Mouse (Mus musculus) bone marrow, adult 2 months (tissue): ENCODE results near the gene Il18bp. TPM values are rescaled to one million over a fixed set of nuclear protein-coding genes. Genes with fewer than 3 reads are reported as not detected.
"Not testable (repeated sequence)": the region's sequence is repeated elsewhere in the genome, so short reads cannot be mapped to it uniquely, and the experiment has no call there.

Experiments used
- H3K27ac ChIP-seq: fragments of 200-500 bp; 2 replicates; pipeline ENCODE4 v1.5.1; 2012; ENCODE audit warnings: low read depth, mild to moderate bottlenecking, control low read depth, inconsistent platforms, low read length; ENCODE audit not compliant: control insufficient read depth, poor library complexity, insufficient read depth
- H3K4me1 ChIP-seq: fragments of 200-500 bp; 2 replicates; pipeline ENCODE4 v1.6.1; 2011; ENCODE audit warnings: low read length; ENCODE audit not compliant: control insufficient read depth, insufficient read depth
- H3K4me3 ChIP-seq: fragments of 200-500 bp; replicated peaks from 2 replicates; pipeline ENCODE3; 2011; ENCODE audit warnings: mild to moderate bottlenecking, low read depth, low read length, control low read depth; ENCODE audit not compliant: control insufficient read depth
- CTCF ChIP-seq: fragments of 200-500 bp; IDR thresholded peaks from 2 replicates; pipeline ENCODE4 v1.5.1; 2011; ENCODE audit warnings: low read length, control low read depth; ENCODE audit not compliant: control insufficient read depth, insufficient read depth
- POLR2A ChIP-seq: fragments of 200-500 bp; IDR thresholded peaks from 2 replicates; pipeline ENCODE4 v1.6.1; 2011; ENCODE audit warnings: low read depth, mild to moderate bottlenecking, control low read depth, low read length, borderline replicate concordance; ENCODE audit not compliant: control insufficient read depth
- WGBS: fragments of 180-500 bp; shearing (Covaris S2); methylation state at CpG from one replicate; pipeline ENCODE4 v1.1.7; 2018; 5-methylcytosine and 5-hydroxymethylcytosine counted together
- polyA plus RNA-seq: library from polyadenylated mRNA; stranded (reverse); fragments of >200 nt; gene quantifications from 2 replicates; pipeline ENCODE4 v1.2.4, GENCODE M21; 2011; ENCODE audit warnings: low replicate concordance; ENCODE audit not compliant: missing spikeins, insufficient read depth, insufficient read length

Il18bp gene
- polyA plus RNA-seq, 1 experiment = 17.6 TPM

DNA sequence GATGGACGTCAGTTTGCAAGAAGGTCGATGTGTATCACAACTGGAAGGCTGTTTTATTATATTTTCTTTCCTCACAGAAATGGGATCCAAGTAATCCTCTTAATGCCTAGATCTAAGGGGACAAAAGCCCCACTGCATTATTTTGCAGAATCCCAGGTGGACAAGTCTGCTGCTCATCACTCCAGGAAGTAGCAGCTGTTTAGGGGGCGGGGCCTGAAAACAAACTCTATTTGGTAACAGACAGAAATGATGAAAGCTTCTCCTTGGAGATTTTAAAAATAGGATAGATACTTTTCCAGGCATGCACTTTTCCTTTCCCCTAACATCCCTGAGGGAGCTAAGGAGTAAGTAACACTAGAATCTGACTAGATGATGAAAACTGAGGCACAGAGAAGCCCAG, 18.8 kb upstream of the Il18bp start:
- Histone ChIP-seq H3K4me3 (no peak overlapping the region), H3K4me1 (no peaks in the 10 kb centered on the region), H3K27ac (no peak overlapping the region)
- 83% methylated on average over 3 of the region's 3 CpGs for WGBS
- TF ChIP-seq CTCF (no peak), POLR2A (no peak)

DNA sequence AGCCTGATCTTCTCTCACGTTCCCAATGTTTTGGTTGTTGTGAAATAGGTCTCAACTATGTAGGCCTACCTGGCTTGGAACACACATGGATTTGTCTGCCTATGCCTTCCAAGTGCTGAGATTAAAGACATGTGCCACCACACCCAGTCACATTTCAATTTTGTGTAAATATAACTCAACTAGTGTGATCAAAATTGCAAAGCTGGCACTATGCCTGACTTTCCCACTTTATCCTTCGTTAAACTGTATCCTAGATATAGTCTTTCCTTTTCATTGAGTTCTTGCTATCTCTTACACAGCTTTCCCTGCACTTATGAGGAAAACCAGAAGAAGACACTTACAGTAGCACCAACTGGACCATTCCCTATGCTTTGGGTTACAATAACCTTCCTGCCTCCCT, 17.0 kb upstream of the Il18bp start:
- no peak overlapping the region for H3K4me3 ChIP-seq
- no peaks in the 10 kb centered on the region for H3K4me1 ChIP-seq
- 88% methylated on average over 2 of the region's 2 CpGs for whole genome bisulfite sequencing
- TF ChIP-seq POLR2A (no peak), CTCF (no peak)
- H3K27ac ChIP-seq = no peak overlapping the region

DNA sequence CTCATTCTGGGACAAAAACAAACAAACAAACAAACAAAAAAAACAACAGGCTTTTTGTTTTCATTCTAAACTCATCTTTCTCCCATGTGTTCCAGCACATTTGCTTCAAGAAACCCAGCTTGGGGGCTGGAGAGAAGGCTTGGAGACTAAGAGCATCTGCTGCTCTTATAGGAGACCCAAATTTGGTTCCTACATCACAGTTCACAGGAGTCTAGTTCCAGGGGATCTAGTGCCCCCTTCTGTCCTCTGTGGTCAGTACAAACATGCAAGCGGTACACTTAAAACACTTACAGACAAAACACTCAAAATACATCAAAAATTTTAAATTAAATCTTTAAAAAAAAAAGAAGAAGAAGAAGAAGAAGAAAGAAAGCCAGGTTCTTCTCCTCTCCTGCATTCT, 16.4 kb upstream of the Il18bp start:
- H3K27ac ChIP-seq = no peak overlapping the region
- TF ChIP-seq CTCF (no peak), POLR2A (no peak)
- H3K4me3 ChIP-seq = no peak overlapping the region
- WGBS = 94% methylated on average over 1 of the region's 1 CpGs
- no peaks in the 10 kb centered on the region for H3K4me1 ChIP-seq

DNA sequence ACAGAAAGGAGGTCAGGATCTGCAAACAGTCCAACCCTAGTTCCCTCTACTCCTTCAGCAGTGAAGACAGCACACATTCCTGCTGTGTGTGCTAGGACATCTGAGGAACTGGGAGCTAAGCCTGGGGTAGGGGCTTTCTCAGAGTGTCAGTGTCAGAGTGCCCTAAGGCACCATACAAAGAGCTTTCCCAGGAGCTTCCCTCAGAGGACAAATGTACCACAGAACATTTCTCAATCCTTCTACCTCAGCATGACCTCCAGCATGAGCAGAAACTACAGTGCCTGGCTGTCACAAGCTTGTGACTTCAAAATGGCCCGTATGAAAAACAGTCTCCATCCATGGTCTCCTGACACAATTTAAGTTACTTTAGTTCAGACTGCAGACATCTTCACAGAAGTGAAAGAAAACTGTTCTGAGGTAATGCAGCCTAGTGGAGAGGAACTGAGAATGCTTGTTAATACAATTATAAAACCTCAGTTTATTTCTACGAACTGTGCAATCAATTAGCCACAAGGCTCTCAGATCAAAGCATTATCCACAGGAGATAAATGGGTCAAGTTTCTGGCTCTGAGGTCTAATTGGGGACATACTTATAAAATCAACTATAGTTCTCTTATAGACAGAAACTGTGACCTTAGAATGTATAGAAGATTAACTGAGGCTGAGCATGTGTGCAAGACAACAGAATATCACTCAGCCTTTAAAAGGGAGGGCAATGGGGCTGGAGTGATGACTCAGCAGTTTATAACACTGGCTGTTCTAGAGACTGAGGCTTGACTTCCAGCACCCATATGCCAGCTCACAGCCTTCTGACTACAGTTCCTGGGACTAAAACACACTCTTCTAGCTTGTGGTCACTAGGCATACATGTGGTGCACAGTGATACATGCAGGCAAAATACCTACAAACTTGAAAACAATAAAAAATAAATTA, 7.0 kb upstream of the Il18bp start:
- Histone ChIP-seq H3K27ac (no peak overlapping the region), H3K4me3 (no peak overlapping the region), H3K4me1 (no peaks in the 10 kb centered on the region; the same call in 1 of the 2 replicates)
- TF ChIP-seq CTCF (no peak), POLR2A (no peak)
- 67% methylated on average over 2 of the region's 2 CpGs for WGBS

DNA sequence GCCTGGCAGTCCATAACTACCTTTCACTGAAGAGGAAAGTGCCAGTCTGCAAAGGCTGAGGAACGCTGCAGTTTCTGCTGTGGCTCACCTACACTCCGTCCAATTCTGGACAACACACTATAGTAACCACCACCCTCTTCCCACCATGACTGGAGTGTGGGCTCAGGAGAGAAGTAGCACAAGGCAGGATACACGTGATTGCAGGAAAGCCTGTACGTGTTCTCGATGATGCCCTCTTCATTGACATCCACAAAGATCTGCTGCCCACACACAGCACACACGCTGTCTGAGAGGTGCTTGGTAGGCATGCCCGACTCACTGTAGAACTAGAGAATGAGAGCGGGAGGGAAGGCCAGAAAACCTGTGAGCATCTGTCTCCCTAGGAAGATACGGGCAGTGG, 5.3 kb upstream of the Il18bp start:
- WGBS = 89% methylated on average over 9 of the region's 9 CpGs

DNA sequence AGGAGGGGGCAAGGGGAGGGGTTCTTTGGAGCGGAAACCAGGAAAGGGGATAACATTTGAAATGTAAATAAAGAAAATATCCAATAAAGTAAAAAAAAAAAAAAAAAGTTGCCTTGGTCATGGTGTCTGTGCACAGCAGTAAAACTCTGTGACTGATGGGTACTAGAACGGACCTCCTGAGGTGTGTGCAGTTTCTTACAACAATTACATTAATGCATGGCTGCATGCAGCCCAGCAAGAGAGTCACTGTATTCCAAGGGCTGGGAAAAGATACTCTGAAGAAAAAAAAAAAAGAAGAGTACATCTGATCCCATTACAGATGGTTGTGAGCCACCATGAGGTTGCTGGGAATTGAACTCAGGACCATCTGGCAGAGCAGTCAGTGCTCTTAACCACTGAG, 2.4 kb upstream of the Il18bp start:
- not testable (repeated sequence) for H3K27ac ChIP-seq, H3K4me1 ChIP-seq
- WGBS = 93% methylated on average over 2 of the region's 2 CpGs

More for the DNA sequence above, 5.3 kb upstream of the Il18bp start:
- Histone ChIP-seq H3K4me3 (no peak overlapping the region), H3K4me1 (no peaks in the 10 kb centered on the region; the same call in 1 of the 2 replicates), H3K27ac (no peak overlapping the region)
- TF ChIP-seq POLR2A = no peak
- no peak for TF ChIP-seq CTCF

DNA sequence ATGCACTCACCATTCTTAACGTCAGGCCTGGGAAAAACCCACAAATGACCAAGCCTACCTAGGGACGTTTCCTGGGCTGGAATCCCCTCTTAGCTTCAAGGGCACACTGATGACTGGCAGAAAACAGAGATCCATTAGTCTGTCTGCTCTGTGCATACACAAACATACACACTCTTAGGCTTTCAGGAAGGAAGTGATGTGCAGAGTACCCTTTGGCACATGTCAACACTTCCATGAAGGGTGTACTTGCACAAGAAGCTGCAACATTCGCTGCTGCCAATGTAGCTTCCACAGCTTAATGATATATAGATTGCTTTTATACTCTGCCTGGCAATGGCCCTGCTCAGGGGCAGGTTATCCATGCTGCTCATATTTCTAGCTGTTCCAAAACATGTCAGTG, 872 bp upstream of the Il18bp start:
- Histone ChIP-seq H3K4me1 (no peaks in the 10 kb centered on the region; the same call in 1 of the 2 replicates), H3K4me3 (peak overlapping the region; percentile 48), H3K27ac (peak overlapping the region; percentile 83)
- no peak for TF ChIP-seq POLR2A
- no peak for TF ChIP-seq CTCF
- 20% methylated on average over 3 of the region's 3 CpGs for WGBS

More for the DNA sequence above, 2.4 kb upstream of the Il18bp start:
- not testable (repeated sequence) for H3K4me3 ChIP-seq

DNA sequence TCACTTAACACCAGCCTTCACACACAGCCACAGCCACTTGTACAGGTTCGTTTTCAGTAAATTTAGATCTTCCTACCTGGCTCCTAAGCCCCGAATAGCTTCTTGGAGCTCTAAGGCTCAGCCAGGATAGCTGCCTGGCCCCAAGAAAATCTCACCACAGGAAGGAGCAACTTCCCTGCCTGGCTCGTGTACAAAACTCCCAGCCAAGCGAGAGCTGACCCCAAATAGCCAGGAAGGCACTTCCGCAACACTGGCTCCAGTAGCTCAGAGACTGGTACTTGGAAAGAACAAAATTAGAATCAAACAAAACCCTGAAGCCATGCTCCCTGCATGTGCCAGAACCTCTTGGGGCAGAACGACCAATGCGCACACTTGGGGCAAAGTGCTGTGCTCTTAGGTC, 456 bp downstream of the Il18bp start:
- WGBS = 45% methylated on average over 7 of the region's 7 CpGs
- H3K4me1 ChIP-seq = no peaks in the 10 kb centered on the region; the same call in 1 of the 2 replicates
- H3K27ac ChIP-seq = peak overlapping the region; percentile 83
- H3K4me3 ChIP-seq = peak overlapping the region; percentile 29
- TF ChIP-seq CTCF = no peak
- TF ChIP-seq POLR2A = no peak
